Mouse (Mus musculus): ENCODE measurements around the gene Dnah5.

Gene Dnah5

DNA sequence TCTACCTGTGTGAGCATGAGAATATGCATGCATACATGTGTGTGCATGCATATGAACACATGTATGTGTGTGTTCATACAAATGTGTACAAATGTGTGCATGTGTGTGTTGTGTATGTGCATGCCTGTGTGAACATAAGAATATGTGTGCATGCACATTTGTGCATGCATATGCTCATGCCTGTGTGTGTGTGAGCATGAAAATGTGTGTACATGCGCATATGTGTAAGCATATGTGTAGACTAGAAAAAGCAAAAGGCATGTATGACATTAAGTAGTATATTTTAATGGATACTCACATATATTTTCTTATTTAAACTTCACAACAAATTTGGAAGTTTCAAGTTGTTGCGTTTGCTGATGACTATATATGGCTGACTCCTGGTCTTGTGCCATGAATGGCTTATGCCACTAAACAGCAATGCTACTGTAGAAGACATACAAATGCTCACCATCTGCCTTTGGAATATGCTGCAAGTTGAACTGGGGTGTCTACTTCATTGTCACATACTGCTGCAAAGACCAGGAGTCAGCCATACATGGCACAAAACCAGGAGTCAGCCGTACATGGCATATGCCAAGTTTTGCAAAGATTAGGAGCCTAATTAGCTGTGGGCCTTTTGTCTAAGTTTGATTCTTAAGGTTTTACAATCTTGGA lies 263.2 kb downstream of the Dnah5 start:
- no peak for DNase-seq (ENCODE audit: low read depth, low spot score)

GRCm38 (mm10) chr15:28473749-28474390 lies 270.3 kb downstream of the Dnah5 start:
- DNase-seq (ENCODE audit: low read depth, low spot score): no peak

GRCm38 (mm10) chr15:28502820-28503219 lies 299.3 kb downstream of the Dnah5 start:
- no peak for DNase-seq (ENCODE audit: low read depth, low spot score)

- no peak for DNase-seq (ENCODE audit: low read depth, low spot score)
These were observed 311.6 kb downstream of the Dnah5 start for GRCm38 (mm10) chr15:28515176-28515575.
